Mouse (Mus musculus) E14TG2a.4 (cell line): ENCODE data around the gene Casc1.

Experiments used
- H3K27me3 ChIP-seq: 2 replicates; pipeline ENCODE4 v1.6.1; 2014; ENCODE audit warnings: low read length, control low read depth; ENCODE audit not compliant: insufficient read depth
- H3K36me3 ChIP-seq: 2 replicates; pipeline ENCODE4 v1.6.1; 2014; ENCODE audit warnings: low read length, control low read depth; ENCODE audit not compliant: insufficient read depth
- H3K4me1 ChIP-seq: replicated peaks from 2 replicates; pipeline ENCODE4 v1.6.1; 2014; ENCODE audit warnings: low read depth, low read length, control low read depth
- H3K4me3 ChIP-seq: replicated peaks from 2 replicates; pipeline ENCODE4 v1.5.1; 2014; ENCODE audit warnings: mild to moderate bottlenecking, low read length
- H3K9me3 ChIP-seq: 2 replicates; pipeline ENCODE4 v1.6.1; 2014; ENCODE audit warnings: low read length, control low read depth
- CTCF ChIP-seq: conservative IDR thresholded peaks from 2 replicates; pipeline ENCODE4 v1.5.1; 2014; ENCODE audit warnings: low read length
- NANOG ChIP-seq: IDR thresholded peaks from 2 replicates; pipeline ENCODE4 v1.6.1; 2014; ENCODE audit warnings: borderline replicate concordance, low read length, mixed read lengths
- POU5F1 ChIP-seq: IDR thresholded peaks from 2 replicates; pipeline ENCODE4 v1.6.1; 2014; ENCODE audit warnings: low read length, borderline replicate concordance

Gene Casc1

GRCm38 (mm10) chr6:145187093-145188088 lies 23.4 kb downstream of the Casc1 start:
- no peaks in the 10 kb centered on the region for H3K9me3 ChIP-seq
- TF ChIP-seq CTCF (peak; percentile 43), POU5F1 (no peak)
- no peaks in the 10 kb centered on the region for H3K36me3 ChIP-seq
- no peak overlapping the region for H3K4me3 ChIP-seq
- H3K4me1 ChIP-seq, result peaks cover 30% of the 10 kb centered on the region
- peaks cover 16% of the 10 kb centered on the region for H3K27me3 ChIP-seq

DNA sequence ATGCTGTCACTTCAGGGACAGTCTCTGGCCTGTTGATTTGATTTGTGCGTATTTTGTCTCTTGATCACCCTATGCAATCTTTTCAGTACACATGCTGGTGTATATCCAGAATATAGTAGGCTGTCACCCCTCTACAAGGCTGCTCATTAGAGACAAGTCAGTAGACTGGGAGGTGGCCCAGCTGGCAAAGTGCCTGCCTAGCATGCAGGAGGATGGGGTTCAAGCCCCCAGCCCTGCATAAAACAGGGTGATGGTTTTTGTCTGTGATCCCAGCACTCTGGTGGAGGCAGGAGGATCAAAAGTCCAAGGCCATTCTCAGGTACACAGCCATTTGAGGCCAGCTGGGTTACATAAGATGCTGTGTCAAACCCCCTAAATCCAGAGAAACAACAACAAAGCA lies 24.7 kb downstream of the Casc1 start:
- Histone ChIP-seq H3K4me3 (no peak overlapping the region), H3K27me3 (peaks cover 13% of the 10 kb centered on the region), H3K4me1 (peaks cover 37% of the 10 kb centered on the region), H3K9me3 (no peaks in the 10 kb centered on the region), H3K36me3 (no peaks in the 10 kb centered on the region)
- TF ChIP-seq CTCF (no peak), NANOG (no peak), POU5F1 (no peak)

GRCm38 (mm10) chr6:145182044-145182443 lies 28.8 kb downstream of the Casc1 start:
- Histone ChIP-seq H3K27me3 (peaks cover 5% of the 10 kb centered on the region; the same call in 1 of the 2 replicates), H3K4me3 (no peak overlapping the region), H3K36me3 (no peaks in the 10 kb centered on the region), H3K9me3 (no peaks in the 10 kb centered on the region), H3K4me1 (peaks cover 54% of the 10 kb centered on the region)
- no peak for TF ChIP-seq CTCF
- no peak for TF ChIP-seq NANOG
- TF ChIP-seq POU5F1, result no peak

DNA sequence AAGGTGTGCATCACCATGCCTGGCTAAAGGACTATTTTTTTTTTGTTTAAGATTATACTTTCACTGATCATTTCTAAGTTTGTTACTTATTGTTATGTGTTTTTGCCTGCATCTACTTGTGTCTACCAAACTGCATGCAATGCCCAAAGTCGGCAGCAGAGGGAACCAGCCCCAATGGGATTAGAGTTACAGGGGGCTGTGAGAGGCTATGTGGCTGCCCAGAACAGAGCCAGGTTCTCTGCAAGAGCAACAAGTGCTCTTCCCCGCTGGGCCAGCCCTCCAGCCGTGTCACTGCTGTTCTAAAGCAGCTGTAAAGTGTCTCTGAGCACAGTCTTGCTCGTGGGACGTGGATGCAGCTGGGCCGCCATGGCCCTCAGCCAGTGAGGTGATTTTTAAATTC lies 31.1 kb downstream of the Casc1 start:
- no peak for TF ChIP-seq POU5F1
- TF ChIP-seq NANOG, result no peak
- TF ChIP-seq CTCF, result peak; percentile 83
- peaks cover 66% of the 10 kb centered on the region for H3K4me1 ChIP-seq
- peaks cover 5% of the 10 kb centered on the region; the same call in 1 of the 2 replicates for H3K27me3 ChIP-seq
- H3K4me3 ChIP-seq, result peak overlapping the region; percentile 57
- no peaks in the 10 kb centered on the region for H3K36me3 ChIP-seq
- no peaks in the 10 kb centered on the region for H3K9me3 ChIP-seq

GRCm38 (mm10) chr6:145176474-145176873 lies 34.3 kb downstream of the Casc1 start:
- TF ChIP-seq NANOG (peak; percentile 50; the same call in 1 of the 2 replicates), CTCF (no peak)
- Histone ChIP-seq H3K27me3 (peaks cover 5% of the 10 kb centered on the region; the same call in 1 of the 2 replicates), H3K4me3 (peak overlapping the region; percentile 66), H3K36me3 (no peaks in the 10 kb centered on the region), H3K4me1 (peaks cover 88% of the 10 kb centered on the region), H3K9me3 (no peaks in the 10 kb centered on the region)

GRCm38 (mm10) chr6:145175571-145175981 lies 35.2 kb downstream of the Casc1 start:
- H3K9me3 ChIP-seq, result no peaks in the 10 kb centered on the region
- H3K36me3 ChIP-seq, result no peaks in the 10 kb centered on the region
- peaks cover 90% of the 10 kb centered on the region for H3K4me1 ChIP-seq
- H3K4me3 ChIP-seq, result peak overlapping the region; percentile 66
- H3K27me3 ChIP-seq, result peaks cover 5% of the 10 kb centered on the region; the same call in 1 of the 2 replicates
- TF ChIP-seq CTCF, result no peak
- TF ChIP-seq POU5F1, result no peak
- no peak for TF ChIP-seq NANOG

- no peaks in the 10 kb centered on the region for H3K36me3 ChIP-seq
- 0 out of 2 replicates have a peak, but pooled peaks cover 4% of the 10 kb centered on the region for H3K27me3 ChIP-seq
- peak overlapping the region; percentile 66 for H3K4me3 ChIP-seq
- peaks cover 74% of the 10 kb centered on the region for H3K4me1 ChIP-seq
- H3K9me3 ChIP-seq, result no peaks in the 10 kb centered on the region
- TF ChIP-seq POU5F1 (no peak), CTCF (no peak), NANOG (no peak)
These were observed 37.0 kb downstream of the Casc1 start for GRCm38 (mm10) chr6:145173781-145174191.

GRCm38 (mm10) chr6:145171892-145172606 lies 38.8 kb downstream of the Casc1 start:
- Histone ChIP-seq H3K27me3 (no peaks in the 10 kb centered on the region), H3K4me3 (peak overlapping the region; percentile 26; the same call in 1 of the 2 replicates), H3K4me1 (peaks cover 63% of the 10 kb centered on the region), H3K36me3 (no peaks in the 10 kb centered on the region), H3K9me3 (no peaks in the 10 kb centered on the region)
- no peak for TF ChIP-seq CTCF
- TF ChIP-seq POU5F1, result no peak
- TF ChIP-seq NANOG, result no peak
